Mouse (Mus musculus) liver, adult 2 months (tissue): ENCODE data around the gene 4930539E08Rik. TPM values are rescaled to one million over a fixed set of nuclear protein-coding genes. Genes with fewer than 3 reads are reported as not detected.

Experiments
- DNase-seq: peaks from one replicate; pipeline ENCODE4 v3.0.0-alpha.2; 2011; ENCODE audit warnings: low read depth, low spot score; ENCODE audit errors: extremely low read depth
- H3K27ac ChIP-seq: fragments of 200-500 bp; replicated peaks from 2 replicates; pipeline ENCODE4 v1.5.1; 2012; ENCODE audit warnings: low read depth, mild to moderate bottlenecking, control low read depth, inconsistent platforms, low read length; ENCODE audit not compliant: insufficient read depth
- H3K27me3 ChIP-seq: fragments of 200-500 bp; 2 replicates; pipeline ENCODE4 v1.6.1; 2012; ENCODE audit warnings: mild to moderate bottlenecking, moderate library complexity, low read length, inconsistent platforms; ENCODE audit not compliant: control insufficient read depth, insufficient read depth
- H3K36me3 ChIP-seq: fragments of 200-500 bp; 2 replicates; pipeline ENCODE4 v1.6.1; 2012; ENCODE audit warnings: low read length, inconsistent platforms; ENCODE audit not compliant: control insufficient read depth, insufficient read depth
- H3K4me1 ChIP-seq: fragments of 200-500 bp; 2 replicates; pipeline ENCODE4 v1.6.1; 2011; ENCODE audit warnings: low read length; ENCODE audit not compliant: control insufficient read depth, insufficient read depth
- H3K4me3 ChIP-seq: fragments of 200-500 bp; 2 replicates; pipeline ENCODE4 v1.5.1; 2011; ENCODE audit warnings: low read depth, mild to moderate bottlenecking, control low read depth, low read length, moderate library complexity; ENCODE audit not compliant: insufficient read depth
- H3K79me2 ChIP-seq: fragments of 200-500 bp; 2 replicates; pipeline ENCODE4 v1.6.1; 2012; ENCODE audit warnings: inconsistent platforms, mild to moderate bottlenecking, low read length, moderate library complexity; ENCODE audit not compliant: control insufficient read depth, insufficient read depth
- H3K9ac ChIP-seq: fragments of 200-500 bp; 2 replicates; pipeline ENCODE4 v1.6.1; 2012; ENCODE audit warnings: low read depth, mild to moderate bottlenecking, control low read depth, inconsistent platforms, low read length
- CTCF ChIP-seq: fragments of 200-500 bp; IDR thresholded peaks from 2 replicates; pipeline ENCODE4 v1.5.1; 2011; ENCODE audit warnings: low read depth, low read length, control low read depth
- POLR2A ChIP-seq: fragments of 200-500 bp; IDR thresholded peaks from 2 replicates; pipeline ENCODE4 v1.6.1; 2011; ENCODE audit warnings: low read length, control low read depth; ENCODE audit not compliant: insufficient read depth; ENCODE audit errors: extremely low read depth
- WGBS: fragments of 180-500 bp; shearing (Covaris S2); methylation state at CpG from one replicate; pipeline ENCODE4 v1.1.7; 2018; 5-methylcytosine and 5-hydroxymethylcytosine counted together
- polyA plus RNA-seq: library from polyadenylated mRNA; depleted of rRNA; stranded (reverse); fragments of >200 nt; gene quantifications from 2 replicates; pipeline ENCODE4 v1.2.3, GENCODE M21; 2012
- total RNA-seq: library from RNA; depleted of rRNA; stranded (reverse); fragments of >200 nt; gene quantifications from 2 replicates; pipeline ENCODE4 v1.2.3, GENCODE M21; 2014

Gene 4930539E08Rik
- total and polyA plus RNA-seq, 2 experiments, result 0.09 to 0.10 TPM

- H3K9ac ChIP-seq, result no peak overlapping the region
- TF ChIP-seq POLR2A (no peak), CTCF (peak; percentile 43; the same call in 1 of the 2 replicates)
- no peak overlapping the region for H3K4me3 ChIP-seq
- H3K27me3 ChIP-seq, result no peaks in the 10 kb centered on the region
- no peaks in the 10 kb centered on the region for H3K79me2 ChIP-seq
- WGBS, result 96% methylated on average over 11 of the region's 11 CpGs
- H3K4me1 ChIP-seq, result peaks cover 9% of the 10 kb centered on the region; the same call in 1 of the 2 replicates
- H3K36me3 ChIP-seq, result no peaks in the 10 kb centered on the region
- no peak overlapping the region for H3K27ac ChIP-seq
- DNase-seq, result peak; percentile 23
These were observed 18.9 kb downstream of the 4930539E08Rik start for GRCm38 (mm10) chr17:28896095-28896780.

GRCm38 (mm10) chr17:28895217-28895875 lies 19.8 kb downstream of the 4930539E08Rik start:
- H3K9ac ChIP-seq, result no peak overlapping the region
- TF ChIP-seq CTCF, result no peak
- no peak for TF ChIP-seq POLR2A
- no peaks in the 10 kb centered on the region for H3K27me3 ChIP-seq
- no peak overlapping the region for H3K27ac ChIP-seq
- no peak overlapping the region for H3K4me3 ChIP-seq
- DNase-seq, result no peak
- H3K36me3 ChIP-seq, result no peaks in the 10 kb centered on the region
- H3K79me2 ChIP-seq, result no peaks in the 10 kb centered on the region
- WGBS, result 98% methylated on average over 21 of the region's 21 CpGs
- peaks cover 9% of the 10 kb centered on the region; the same call in 1 of the 2 replicates for H3K4me1 ChIP-seq

- WGBS, result 58% methylated on average over 11 of the region's 11 CpGs
- DNase-seq, result peak; percentile 87
- Histone ChIP-seq H3K9ac (no peak overlapping the region), H3K79me2 (no peaks in the 10 kb centered on the region), H3K36me3 (no peaks in the 10 kb centered on the region), H3K4me3 (no peak overlapping the region), H3K27me3 (no peaks in the 10 kb centered on the region), H3K4me1 (peaks cover 9% of the 10 kb centered on the region; the same call in 1 of the 2 replicates), H3K27ac (no peak overlapping the region)
- TF ChIP-seq POLR2A (no peak), CTCF (no peak)
These were observed 20.9 kb downstream of the 4930539E08Rik start for GRCm38 (mm10) chr17:28894050-28894767.

- Histone ChIP-seq H3K4me3 (no peak overlapping the region), H3K79me2 (no peaks in the 10 kb centered on the region), H3K27me3 (no peaks in the 10 kb centered on the region), H3K27ac (no peak overlapping the region), H3K36me3 (no peaks in the 10 kb centered on the region), H3K9ac (no peak overlapping the region), H3K4me1 (peaks cover 5% of the 10 kb centered on the region)
- WGBS, result 23% methylated on average over 8 of the region's 8 CpGs
- peak; percentile 90 for DNase-seq
- no peak for TF ChIP-seq POLR2A
These were observed 28.9 kb downstream of the 4930539E08Rik start for GRCm38 (mm10) chr17:28886266-28886665.

GRCm38 (mm10) chr17:28885231-28885630 lies 29.9 kb downstream of the 4930539E08Rik start:
- no peaks in the 10 kb centered on the region for H3K36me3 ChIP-seq
- H3K4me1 ChIP-seq, result peaks cover 5% of the 10 kb centered on the region
- no peak overlapping the region; the same call in 1 of the 2 replicates for H3K27ac ChIP-seq
- no peaks in the 10 kb centered on the region for H3K79me2 ChIP-seq
- no peaks in the 10 kb centered on the region for H3K27me3 ChIP-seq
- no peak overlapping the region for H3K4me3 ChIP-seq
- TF ChIP-seq CTCF, result no peak
- no peak for TF ChIP-seq POLR2A
- no peak overlapping the region for H3K9ac ChIP-seq
- 27% methylated on average over 8 of the region's 8 CpGs for WGBS
- DNase-seq, result peak; percentile 93
